Mouse (Mus musculus) megakaryocyte, embryonic 14.5 days (primary cell): ENCODE measurements around the gene Nfkb1.

ENCODE experiments used
- FLI1 ChIP-seq: IDR thresholded peaks from 2 replicates; pipeline ENCODE4 v1.6.1; 2012; ENCODE audit warnings: low read length, inconsistent platforms, mixed read lengths
- GATA1 ChIP-seq: IDR thresholded peaks from 3 replicates; pipeline ENCODE4 v1.6.1; 2012; ENCODE audit warnings: mixed read lengths, low read length, inconsistent platforms, borderline replicate concordance

GRCm38 (mm10) chr3:135727339-135727738 lies 36.0 kb upstream of the Nfkb1 start:
- TF ChIP-seq GATA1 (no peak), FLI1 (no peak)
